Mouse (Mus musculus): ENCODE data around the gene Dld. TPM values are rescaled to one million over a fixed set of nuclear protein-coding genes. Genes with fewer than 3 reads are reported as not detected.

Dld gene
- polyA plus RNA-seq, 1 experiment from 2014 or later, result 141 TPM

DNA sequence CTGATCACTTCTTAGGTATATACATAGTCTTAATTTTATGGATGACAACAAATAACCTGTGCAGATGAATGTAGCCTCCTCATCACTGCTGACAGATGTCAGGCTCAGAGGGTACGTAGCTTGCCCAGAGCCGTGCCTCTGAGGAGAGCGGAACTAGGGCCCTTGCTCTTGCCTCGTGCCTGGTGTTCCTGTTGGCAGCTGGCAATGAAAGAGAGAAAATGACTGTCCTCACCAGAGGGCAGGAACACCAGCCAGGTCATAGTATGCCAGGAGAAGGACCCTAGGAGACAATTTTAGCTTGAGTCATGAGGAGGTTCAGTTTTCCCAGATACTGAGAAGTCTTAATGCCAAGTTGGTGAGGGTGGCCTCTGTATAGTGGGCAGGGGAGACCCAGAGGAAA is 38.1 kb downstream of the Dld start:
- H3K4me1 ChIP-seq (ENCODE audit: control insufficient read depth, insufficient read depth, low read length), result no peaks in the 10 kb centered on the region
- ATAC-seq (ENCODE audit: insufficient read depth, low FRiP score, low TSS enrichment), result no peak
- DNase-seq (ENCODE audit: low spot score), result no peak
- no peak overlapping the region for H3K9ac ChIP-seq (ENCODE audit: low read length)
- H3K27me3 ChIP-seq (ENCODE audit: control insufficient read depth, insufficient read depth, low read length), result no peaks in the 10 kb centered on the region
- H3K9me3 ChIP-seq (ENCODE audit: control insufficient read depth, low read length), result no peaks in the 10 kb centered on the region
- H3K4me2 ChIP-seq (ENCODE audit: low read depth), result no peak overlapping the region
- 94% methylated on average over 4 of the region's 4 CpGs for WGBS
- no peak overlapping the region for H3K4me3 ChIP-seq (ENCODE audit: low read depth, low read length)
- peaks cover 2% of the 10 kb centered on the region for H3K36me3 ChIP-seq (ENCODE audit: control insufficient read depth, insufficient read depth, low read length)
- H3K27ac ChIP-seq (ENCODE audit: low read depth, low read length), result no peak overlapping the region

DNA sequence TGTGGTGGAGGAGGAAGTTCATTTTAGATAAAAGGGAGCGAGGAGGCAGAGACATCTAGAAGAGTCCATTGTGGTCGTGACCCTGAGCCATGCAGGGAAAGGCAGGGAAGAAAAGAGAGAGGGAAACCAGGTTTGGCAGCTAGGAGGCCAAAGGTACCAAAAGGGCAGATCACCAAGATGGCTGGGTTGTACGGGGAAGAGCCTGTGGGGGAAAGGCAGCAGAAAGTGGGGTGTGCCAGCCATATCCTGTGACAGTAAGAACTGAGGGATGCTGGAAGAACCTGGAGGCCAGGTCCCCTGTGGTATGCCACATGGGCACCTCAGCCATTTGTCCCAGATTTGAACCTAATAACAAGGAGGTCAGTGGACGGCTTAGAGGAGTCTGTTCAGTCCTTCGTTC is 39.0 kb downstream of the Dld start:
- no peaks in the 10 kb centered on the region for H3K9me3 ChIP-seq (ENCODE audit: control insufficient read depth, low read length)
- H3K27me3 ChIP-seq (ENCODE audit: control insufficient read depth, insufficient read depth, low read length), result no peaks in the 10 kb centered on the region
- ATAC-seq (ENCODE audit: insufficient read depth, low FRiP score, low TSS enrichment), result no peak
- H3K9ac ChIP-seq (ENCODE audit: low read length), result no peak overlapping the region
- H3K4me3 ChIP-seq (ENCODE audit: low read depth, low read length), result no peak overlapping the region
- H3K27ac ChIP-seq (ENCODE audit: low read depth, low read length), result no peak overlapping the region
- peaks cover 2% of the 10 kb centered on the region for H3K36me3 ChIP-seq (ENCODE audit: control insufficient read depth, insufficient read depth, low read length)
- no peak for DNase-seq (ENCODE audit: low spot score)
- no peaks in the 10 kb centered on the region for H3K4me1 ChIP-seq (ENCODE audit: control insufficient read depth, insufficient read depth, low read length)
- WGBS, result 93% methylated on average over 5 of the region's 5 CpGs
- no peak overlapping the region for H3K4me2 ChIP-seq (ENCODE audit: low read depth)

DNA sequence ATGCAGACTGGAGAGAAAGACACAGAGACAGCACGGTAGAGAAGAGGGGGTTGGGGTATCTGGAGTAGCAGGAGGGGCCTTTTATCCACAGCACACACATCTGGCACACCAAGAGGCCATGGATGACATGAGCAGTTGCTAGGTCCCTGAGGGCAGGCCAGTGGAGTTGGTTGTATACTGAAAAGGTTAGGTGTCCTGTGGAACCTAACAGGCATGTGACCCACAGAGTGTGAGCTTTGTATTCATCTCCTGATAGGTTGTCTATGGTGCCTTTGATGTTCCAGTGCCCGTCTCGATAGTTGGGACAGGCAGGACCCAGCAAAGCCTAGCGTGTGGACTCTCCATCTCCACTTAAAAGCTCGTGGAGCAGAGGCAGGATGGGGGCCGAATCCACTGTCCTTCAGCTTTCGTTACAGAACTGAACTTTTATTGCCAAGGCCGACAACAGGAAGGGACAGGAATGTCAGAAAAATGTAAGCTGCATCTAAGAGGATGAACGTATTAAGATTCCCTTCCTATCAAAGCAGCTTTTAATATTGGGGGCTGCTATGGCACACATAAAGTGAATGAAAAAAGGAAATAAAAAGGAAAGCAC is 39.5 kb downstream of the Dld start:
- no peak for DNase-seq (ENCODE audit: low spot score)
- Histone ChIP-seq H3K9me3 (ENCODE audit: control insufficient read depth, low read length) (no peaks in the 10 kb centered on the region), H3K4me2 (ENCODE audit: low read depth) (no peak overlapping the region), H3K27ac (ENCODE audit: low read depth, low read length) (no peak overlapping the region), H3K4me3 (ENCODE audit: low read depth, low read length) (no peak overlapping the region), H3K27me3 (ENCODE audit: control insufficient read depth, insufficient read depth, low read length) (no peaks in the 10 kb centered on the region), H3K4me1 (ENCODE audit: control insufficient read depth, insufficient read depth, low read length) (no peaks in the 10 kb centered on the region), H3K36me3 (ENCODE audit: control insufficient read depth, insufficient read depth, low read length) (peaks cover 4% of the 10 kb centered on the region), H3K9ac (ENCODE audit: low read length) (no peak overlapping the region)
- WGBS, result 85% methylated on average over 9 of the region's 9 CpGs
- ATAC-seq (ENCODE audit: insufficient read depth, low FRiP score, low TSS enrichment), result no peak

DNA sequence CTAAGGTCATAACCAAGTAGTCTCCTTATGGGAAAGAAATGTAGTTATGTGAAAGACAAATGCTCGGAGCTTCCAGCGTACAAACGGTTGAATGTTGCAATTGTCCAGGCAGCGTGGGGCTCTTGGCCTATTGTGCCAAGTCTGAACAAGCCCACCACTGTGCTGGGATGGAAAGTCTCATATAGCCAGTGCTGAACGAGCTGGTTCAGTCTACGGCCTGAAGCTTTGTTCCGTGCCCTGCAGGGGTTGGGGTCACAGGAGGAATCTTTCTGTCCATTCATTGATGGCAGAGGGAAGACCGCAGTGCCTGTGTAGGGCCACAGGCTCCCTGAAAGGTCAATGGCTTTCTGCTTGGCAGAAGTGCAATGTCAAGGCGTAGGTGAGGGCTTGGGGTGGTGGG is 40.6 kb downstream of the Dld start:
- H3K9me3 ChIP-seq (ENCODE audit: control insufficient read depth, low read length), result no peaks in the 10 kb centered on the region
- ATAC-seq (ENCODE audit: insufficient read depth, low FRiP score, low TSS enrichment), result no peak
- WGBS, result 44% methylated on average over 9 of the region's 9 CpGs
- no peak overlapping the region for H3K4me3 ChIP-seq (ENCODE audit: low read depth, low read length)
- peak overlapping the region; percentile 6; the same call in 1 of the 2 replicates for H3K27ac ChIP-seq (ENCODE audit: low read depth, low read length)
- H3K36me3 ChIP-seq (ENCODE audit: control insufficient read depth, insufficient read depth, low read length), result peaks cover 4% of the 10 kb centered on the region
- no peaks in the 10 kb centered on the region for H3K4me1 ChIP-seq (ENCODE audit: control insufficient read depth, insufficient read depth, low read length)
- DNase-seq (ENCODE audit: low spot score), result peak; percentile 31
- H3K9ac ChIP-seq (ENCODE audit: low read length), result no peak overlapping the region
- no peaks in the 10 kb centered on the region for H3K27me3 ChIP-seq (ENCODE audit: control insufficient read depth, insufficient read depth, low read length)
- no peak overlapping the region for H3K4me2 ChIP-seq (ENCODE audit: low read depth)

DNA sequence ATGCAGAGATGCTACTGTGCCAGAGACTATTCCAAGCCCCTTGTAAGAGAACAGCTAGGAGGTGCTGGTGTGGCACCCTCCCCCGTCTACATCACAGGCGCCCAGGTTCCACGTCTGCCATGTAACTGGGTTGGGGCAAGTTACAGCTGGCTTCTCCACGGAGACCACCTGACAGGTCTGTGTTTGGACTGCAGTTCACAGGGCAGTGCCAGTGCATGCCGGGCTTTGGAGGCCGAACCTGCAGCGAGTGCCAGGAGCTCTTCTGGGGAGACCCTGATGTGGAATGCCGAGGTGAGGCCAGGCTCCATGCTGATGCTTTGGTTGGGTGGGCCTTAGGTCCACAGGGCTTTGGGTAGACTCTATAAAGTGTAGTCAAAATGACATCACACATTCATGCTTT is 43.5 kb downstream of the Dld start:
- Histone ChIP-seq H3K36me3 (ENCODE audit: control insufficient read depth, insufficient read depth, low read length) (peaks cover 4% of the 10 kb centered on the region; the same call in 1 of the 2 replicates), H3K27me3 (ENCODE audit: control insufficient read depth, insufficient read depth, low read length) (no peaks in the 10 kb centered on the region), H3K4me1 (ENCODE audit: control insufficient read depth, insufficient read depth, low read length) (no peaks in the 10 kb centered on the region), H3K27ac (ENCODE audit: low read depth, low read length) (no peak overlapping the region), H3K4me2 (ENCODE audit: low read depth) (no peak overlapping the region), H3K4me3 (ENCODE audit: low read depth, low read length) (no peak overlapping the region), H3K9ac (ENCODE audit: low read length) (no peak overlapping the region), H3K9me3 (ENCODE audit: control insufficient read depth, low read length) (no peaks in the 10 kb centered on the region)
- DNase-seq (ENCODE audit: low spot score) (no peak), ATAC-seq (ENCODE audit: insufficient read depth, low FRiP score, low TSS enrichment) (no peak)
- WGBS, result 90% methylated on average over 8 of the region's 8 CpGs

DNA sequence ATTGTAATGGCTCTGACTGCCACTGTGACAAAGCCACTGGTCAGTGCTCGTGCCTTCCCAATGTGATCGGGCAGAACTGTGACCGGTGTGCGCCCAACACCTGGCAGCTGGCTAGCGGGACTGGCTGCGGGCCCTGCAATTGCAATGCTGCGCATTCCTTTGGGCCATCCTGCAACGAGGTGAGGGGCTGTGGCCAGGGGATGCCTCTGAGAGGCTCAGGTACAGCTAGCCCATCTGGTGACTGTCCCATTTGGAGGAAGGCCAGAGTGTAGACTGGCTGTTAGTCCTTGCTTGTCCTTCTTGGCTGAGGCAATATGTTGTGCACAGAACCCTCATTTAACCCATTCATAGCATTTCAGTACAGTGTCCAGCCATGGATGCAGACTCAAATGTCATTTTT is 44.2 kb downstream of the Dld start:
- Histone ChIP-seq H3K36me3 (ENCODE audit: control insufficient read depth, insufficient read depth, low read length) (peaks cover 4% of the 10 kb centered on the region; the same call in 1 of the 2 replicates), H3K4me1 (ENCODE audit: control insufficient read depth, insufficient read depth, low read length) (no peaks in the 10 kb centered on the region), H3K9ac (ENCODE audit: low read length) (no peak overlapping the region), H3K9me3 (ENCODE audit: control insufficient read depth, low read length) (no peaks in the 10 kb centered on the region), H3K27ac (ENCODE audit: low read depth, low read length) (no peak overlapping the region), H3K4me3 (ENCODE audit: low read depth, low read length) (no peak overlapping the region), H3K4me2 (ENCODE audit: low read depth) (no peak overlapping the region), H3K27me3 (ENCODE audit: control insufficient read depth, insufficient read depth, low read length) (no peaks in the 10 kb centered on the region)
- 95% methylated on average over 8 of the region's 8 CpGs for WGBS
- DNase-seq (ENCODE audit: low spot score), result no peak
- no peak for ATAC-seq (ENCODE audit: insufficient read depth, low FRiP score, low TSS enrichment)

DNA sequence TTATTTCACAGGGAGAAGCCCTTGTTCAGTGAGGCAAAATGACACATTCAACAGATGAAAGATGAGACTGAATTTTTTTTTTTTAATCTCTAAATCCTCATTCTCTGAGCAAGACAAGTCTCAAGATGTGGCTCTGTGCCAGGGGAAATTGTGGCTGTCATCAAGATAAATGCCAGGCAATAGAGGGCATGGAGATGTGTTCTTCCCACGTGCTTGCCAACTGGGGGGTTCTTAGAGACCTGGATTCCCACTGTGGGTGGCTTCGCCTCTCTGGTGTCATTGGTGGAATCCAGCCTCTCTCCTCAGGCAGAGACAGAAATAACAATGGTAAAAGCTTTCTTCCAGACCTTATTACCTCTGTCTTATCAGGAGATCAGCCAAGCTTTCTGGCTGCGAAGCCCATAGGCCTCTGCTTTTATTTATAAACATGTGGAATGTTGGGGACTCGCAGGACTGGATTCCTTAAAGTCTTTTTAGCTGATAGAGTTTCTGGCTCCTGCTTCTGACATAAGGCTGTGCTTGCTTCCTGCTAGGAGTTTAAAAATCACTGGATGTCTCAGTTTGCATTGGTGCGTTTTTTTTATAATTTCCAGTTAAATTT is 45.1 kb downstream of the Dld start:
- H3K4me1 ChIP-seq (ENCODE audit: control insufficient read depth, insufficient read depth, low read length), result no peaks in the 10 kb centered on the region
- no peaks in the 10 kb centered on the region for H3K27me3 ChIP-seq (ENCODE audit: control insufficient read depth, insufficient read depth, low read length)
- H3K36me3 ChIP-seq (ENCODE audit: control insufficient read depth, insufficient read depth, low read length), result peaks cover 4% of the 10 kb centered on the region; the same call in 1 of the 2 replicates
- no peak overlapping the region for H3K27ac ChIP-seq (ENCODE audit: low read depth, low read length)
- no peaks in the 10 kb centered on the region for H3K9me3 ChIP-seq (ENCODE audit: control insufficient read depth, low read length)
- DNase-seq (ENCODE audit: low spot score) (no peak), ATAC-seq (ENCODE audit: insufficient read depth, low FRiP score, low TSS enrichment) (no peak)
- no peak overlapping the region for H3K9ac ChIP-seq (ENCODE audit: low read length)
- H3K4me3 ChIP-seq (ENCODE audit: low read depth, low read length), result no peak overlapping the region
- H3K4me2 ChIP-seq (ENCODE audit: low read depth), result no peak overlapping the region
- 84% methylated on average over 5 of the region's 5 CpGs for WGBS

DNA sequence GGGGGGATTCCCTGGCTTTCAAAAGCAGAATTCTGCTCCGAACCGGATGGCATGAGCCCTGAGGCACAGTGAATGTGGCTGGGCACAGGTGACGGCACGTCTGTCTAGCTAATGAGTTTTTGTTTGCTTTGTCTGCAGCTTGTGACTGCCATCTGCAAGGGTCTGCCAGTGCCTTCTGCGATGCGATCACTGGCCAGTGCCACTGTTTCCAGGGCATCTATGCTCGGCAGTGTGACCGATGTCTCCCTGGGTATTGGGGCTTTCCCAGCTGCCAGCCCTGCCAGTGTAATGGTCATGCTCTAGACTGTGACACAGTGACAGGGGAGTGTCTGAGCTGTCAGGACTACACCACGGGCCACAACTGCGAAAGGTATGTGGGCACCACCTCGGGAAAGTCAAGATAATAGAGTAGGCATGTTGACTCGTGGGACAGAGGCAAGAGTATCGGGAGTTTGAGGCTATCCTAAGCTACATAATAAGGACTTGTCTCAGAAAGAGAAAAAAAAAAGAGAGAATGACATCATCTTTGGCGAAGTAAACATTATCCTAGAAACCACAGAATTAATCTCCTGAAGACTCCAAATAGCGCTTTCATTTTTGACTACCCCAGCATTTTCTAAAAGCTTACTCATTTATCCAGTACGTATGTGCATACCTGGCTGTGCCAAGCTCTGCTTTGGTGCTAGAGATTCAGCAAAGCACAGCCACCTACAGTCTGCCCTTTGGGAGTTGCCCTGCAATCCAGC is 48.3 kb downstream of the Dld start:
- 91% methylated on average over 16 of the region's 16 CpGs for WGBS
- Histone ChIP-seq H3K9me3 (ENCODE audit: control insufficient read depth, low read length) (no peaks in the 10 kb centered on the region), H3K36me3 (ENCODE audit: control insufficient read depth, insufficient read depth, low read length) (peaks cover 4% of the 10 kb centered on the region), H3K4me1 (ENCODE audit: control insufficient read depth, insufficient read depth, low read length) (no peaks in the 10 kb centered on the region), H3K27ac (ENCODE audit: low read depth, low read length) (no peak overlapping the region), H3K4me2 (ENCODE audit: low read depth) (no peak overlapping the region), H3K27me3 (ENCODE audit: control insufficient read depth, insufficient read depth, low read length) (no peaks in the 10 kb centered on the region), H3K9ac (ENCODE audit: low read length) (no peak overlapping the region), H3K4me3 (ENCODE audit: low read depth, low read length) (no peak overlapping the region)
- ATAC-seq (ENCODE audit: insufficient read depth, low FRiP score, low TSS enrichment), result no peak
- no peak for DNase-seq (ENCODE audit: low spot score)

DNA sequence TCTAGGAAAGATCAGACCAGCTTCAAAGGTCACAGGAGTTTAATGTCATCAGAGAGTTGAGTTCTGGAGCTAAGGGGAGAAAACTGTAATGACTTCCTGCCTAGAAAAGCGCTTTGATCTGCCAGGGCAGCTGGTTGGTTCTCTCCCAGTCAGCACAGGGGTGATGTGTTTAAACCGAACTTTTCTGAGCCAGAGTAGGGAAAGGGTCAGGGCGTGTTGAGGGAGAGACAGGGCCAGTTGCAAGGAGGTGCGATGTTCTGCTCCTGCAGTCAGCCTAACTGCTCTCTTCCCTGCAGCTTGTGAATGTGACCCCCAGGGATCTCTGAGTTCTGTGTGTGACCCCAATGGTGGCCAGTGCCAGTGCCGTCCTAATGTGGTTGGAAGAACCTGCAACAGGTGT is 49.0 kb downstream of the Dld start:
- 83% methylated on average over 5 of the region's 5 CpGs for WGBS
- no peak for ATAC-seq (ENCODE audit: insufficient read depth, low FRiP score, low TSS enrichment)
- no peaks in the 10 kb centered on the region for H3K9me3 ChIP-seq (ENCODE audit: control insufficient read depth, low read length)

More for the DNA sequence above, 49.0 kb downstream of the Dld start:
- Histone ChIP-seq H3K27me3 (ENCODE audit: control insufficient read depth, insufficient read depth, low read length) (no peaks in the 10 kb centered on the region), H3K4me1 (ENCODE audit: control insufficient read depth, insufficient read depth, low read length) (no peaks in the 10 kb centered on the region), H3K27ac (ENCODE audit: low read depth, low read length) (no peak overlapping the region), H3K36me3 (ENCODE audit: control insufficient read depth, insufficient read depth, low read length) (peaks cover 4% of the 10 kb centered on the region), H3K4me2 (ENCODE audit: low read depth) (no peak overlapping the region), H3K9ac (ENCODE audit: low read length) (no peak overlapping the region), H3K4me3 (ENCODE audit: low read depth, low read length) (no peak overlapping the region)
- no peak for DNase-seq (ENCODE audit: low spot score)
